Comparison of ENCODE assay signal across 15 mouse cellular contexts in the genomic region with DNA sequence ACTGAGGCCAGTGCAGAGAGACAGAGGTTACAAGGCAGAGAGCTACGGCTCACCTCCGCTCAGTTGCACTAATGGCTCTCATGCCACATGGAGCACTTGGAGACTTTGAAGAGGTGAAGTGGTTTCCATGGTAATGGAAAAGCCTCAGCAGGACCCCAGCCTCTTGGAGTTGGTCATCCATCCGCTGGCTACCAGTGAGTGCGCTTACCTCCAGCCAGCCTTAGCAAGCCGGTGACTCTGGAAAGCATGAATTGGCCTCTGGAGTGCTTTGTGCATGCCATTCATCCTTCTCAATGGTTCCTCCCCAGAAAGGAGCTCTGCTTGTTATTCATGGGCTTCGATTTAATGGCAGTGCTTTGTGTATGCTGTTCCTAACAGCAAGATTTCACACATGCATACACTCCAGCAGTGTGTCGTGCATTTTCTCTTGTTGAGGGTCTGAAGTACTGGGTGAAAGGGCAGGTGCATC.
DNase-seq lines count a peak whose midpoint lies in the region; ATAC-seq lines count a peak whose summit lies in the region.
"Had no signal": no experiment of that assay in that cellular context is flagged by ENCODE, and none has a peak within 500 bp of the region (broad histone marks: within the 10 kb centered on the region; RNA-seq: fewer than 3 reads in every experiment).

No protein-coding gene starts in this region.

- H3K4me2 ChIP-seq in forebrain, embryonic 14.5 days (ENCODE audit: low read length), result no peak overlapping the region
- H3K4me2 ChIP-seq in neural tube, embryonic 13.5 days, result no peak overlapping the region
- H3K4me2 ChIP-seq: limb, embryonic 12.5 days had no signal

- ATAC-seq in forebrain, embryonic 14.5 days, result peak; percentile 84
- ATAC-seq in neural tube, embryonic 13.5 days (ENCODE audit: low read depth), result peak; percentile 89
- ATAC-seq: activated CD4-positive, CD25-positive, alpha-beta regulatory T cell, adult 4 months had no signal

- H3K4me3 ChIP-seq in forebrain, embryonic 14.5 days (ENCODE audit: low read depth, low read length), result no peak overlapping the region
- H3K4me3 ChIP-seq in neural tube, embryonic 13.5 days, result no peak overlapping the region
- H3K4me3 ChIP-seq: erythroblast, embryonic 14.5 days; limb, embryonic 12.5 days had no signal

- 2% methylated on average over 7 of the region's 7 CpGs for WGBS in forebrain, embryonic 14.5 days
- WGBS in neural tube, embryonic 13.5 days, result 11% methylated on average over 7 of the region's 7 CpGs

- H3K27ac ChIP-seq in forebrain, embryonic 14.5 days (ENCODE audit: low read depth, low read length), result no peak overlapping the region
- 0 out of 2 replicates have a peak overlapping the region, but pooled peaks have one; percentile 6 for H3K27ac ChIP-seq in neural tube, embryonic 13.5 days (replicated peaks)
- H3K27ac ChIP-seq: limb, embryonic 12.5 days had no signal

- no peaks in the 10 kb centered on the region for H3K9me3 ChIP-seq in forebrain, embryonic 14.5 days (replicated peaks; ENCODE audit: control insufficient read depth, low read length)
- H3K9me3 ChIP-seq in neural tube, embryonic 13.5 days, result no peaks in the 10 kb centered on the region
- H3K9me3 ChIP-seq: limb, embryonic 12.5 days had no signal

- DNase-seq in heart, adult 11 months, result peak; percentile 59
- DNase-seq in heart, postnatal 25 days (ENCODE audit: low spot score), result no peak
- peak; percentile 71 for DNase-seq in forebrain, embryonic 14.5 days (ENCODE audit: low spot score)
- peak; percentile 75 for DNase-seq in mesoderm, embryonic 11.5 days (ENCODE audit: low read depth, low spot score)
- DNase-seq in kidney, adult 9 months, result no peak
- no peak for DNase-seq in c-Kit-positive CD71-positive TER-119-positive erythroid progenitor cells, embryonic 14.5 days (ENCODE audit: low spot score)
- no peak for DNase-seq in gastrocnemius, adult 18-20 months (ENCODE audit: low spot score)
- DNase-seq: cerebellum, postnatal 25 days; heart, postnatal 14 days; kidney, adult 8-10 months; lung, adult 2 months had no signal

- no peak overlapping the region for H3K9ac ChIP-seq in forebrain, embryonic 14.5 days (ENCODE audit: low read length)
- no peak overlapping the region for H3K9ac ChIP-seq in neural tube, embryonic 13.5 days
- H3K9ac ChIP-seq: limb, embryonic 12.5 days had no signal

- H3K36me3 ChIP-seq in forebrain, embryonic 14.5 days (ENCODE audit: control insufficient read depth, insufficient read depth, low read length), result no peaks in the 10 kb centered on the region
- H3K36me3 ChIP-seq in neural tube, embryonic 13.5 days, result no peaks in the 10 kb centered on the region
- H3K36me3 ChIP-seq: limb, embryonic 12.5 days had no signal

- H3K4me1 ChIP-seq in forebrain, embryonic 14.5 days (ENCODE audit: control insufficient read depth, insufficient read depth, low read length), result peaks cover 18% of the 10 kb centered on the region
- peaks cover 35% of the 10 kb centered on the region for H3K4me1 ChIP-seq in neural tube, embryonic 13.5 days (replicated peaks)

- peaks cover 6% of the 10 kb centered on the region; the same call in 1 of the 2 replicates for H3K27me3 ChIP-seq in forebrain, embryonic 14.5 days (replicated peaks; ENCODE audit: control insufficient read depth, insufficient read depth, low read length)
- peaks cover 13% of the 10 kb centered on the region; the same call in 1 of the 2 replicates for H3K27me3 ChIP-seq in neural tube, embryonic 13.5 days
- H3K27me3 ChIP-seq: limb, embryonic 12.5 days had no signal

- intact Hi-C loops in heart, postnatal 25 days (cut with DNase I), result no loop called here

Comparison
In these comparisons a context has a peak if more than half of its experiments do, and no peak if none do; other contexts are left out.
1. DNase-seq: peak in heart, adult 11 months (single experiment), forebrain, embryonic 14.5 days (single experiment) and mesoderm, embryonic 11.5 days (single experiment); none in heart, postnatal 25 days (single experiment), kidney, adult 9 months (single experiment), c-Kit-positive CD71-positive TER-119-positive erythroid progenitor cells, embryonic 14.5 days (single experiment) and gastrocnemius, adult 18-20 months (single experiment).